ENCODE assay signal across 8 mouse cellular contexts in genomic region chr3:57846662-57846911, GRCm38 (mm10). TPM values are rescaled to one million over a fixed set of nuclear protein-coding genes. Genes with fewer than 3 reads are reported as not detected.
DNase-seq lines count a peak whose midpoint lies in the region; ATAC-seq and TF ChIP-seq lines count a peak whose summit lies in the region.

No protein-coding gene starts in this region.

- H3K4me2 ChIP-seq in limb, embryonic 12.5 days: peak overlapping the region; percentile 66
- peak overlapping the region; percentile 93 for H3K4me2 ChIP-seq in stomach, postnatal 0 days (replicated peaks; ENCODE audit: low read depth)

- H3K36me3 ChIP-seq in spleen, adult 2 months (ENCODE audit: control insufficient read depth, insufficient read depth, low read length): no peaks in the 10 kb centered on the region
- peaks cover 20% of the 10 kb centered on the region for H3K36me3 ChIP-seq in limb, embryonic 12.5 days
- H3K36me3 ChIP-seq in stomach, postnatal 0 days (ENCODE audit: control insufficient read depth, insufficient read depth, low read length): no peaks in the 10 kb centered on the region

- no peak for TF ChIP-seq POLR2A in spleen, adult 2 months (IDR thresholded peaks at IDR 0.05; ENCODE audit: low read depth, low read length)

- peak overlapping the region; percentile 77; the same call in 1 of the 2 replicates for H3K4me3 ChIP-seq in spleen, adult 2 months (ENCODE audit: extremely low read depth, insufficient read depth, insufficient read length)
- peak overlapping the region; percentile 92 for H3K4me3 ChIP-seq in limb, embryonic 12.5 days (replicated peaks)
- peak overlapping the region; percentile 95 for H3K4me3 ChIP-seq in stomach, postnatal 0 days (ENCODE audit: low read depth, low read length)

- no peak for TF ChIP-seq CTCF in spleen, adult 2 months (IDR thresholded peaks at IDR 0.05; ENCODE audit: extremely low read depth, insufficient read depth, insufficient read length, insufficient replicate concordance)
- no peak for TF ChIP-seq CTCF in stomach, postnatal 0 days (IDR thresholded peaks at IDR 0.05; ENCODE audit: low read depth)

- no peaks in the 10 kb centered on the region; the same call in 1 of the 2 replicates for H3K27me3 ChIP-seq in spleen, adult 2 months (ENCODE audit: control insufficient read depth, insufficient read depth, low read length)
- no peaks in the 10 kb centered on the region for H3K27me3 ChIP-seq in limb, embryonic 12.5 days
- no peaks in the 10 kb centered on the region for H3K27me3 ChIP-seq in stomach, postnatal 0 days (ENCODE audit: control insufficient read depth, insufficient read depth, low read length)

- peak; percentile 6 for DNase-seq in adrenal gland, adult 2 months
- DNase-seq in adrenal gland, postnatal 4 days (ENCODE audit: low spot score in 2 of 2): no peak
- DNase-seq in spleen, adult 2 months (ENCODE audit: low read depth in 1 of 2, low spot score in 2 of 2): no peak
- DNase-seq in spleen, postnatal 36 days (ENCODE audit: low spot score in 2 of 2): no peak
- DNase-seq in stomach, postnatal 0 days (ENCODE audit: low spot score): no peak
- no peak for DNase-seq in spleen, postnatal 14 days (ENCODE audit: low spot score in 2 of 2)
- no peak for DNase-seq in gastrocnemius, postnatal 25 days

- no peak overlapping the region for H3K27ac ChIP-seq in spleen, adult 2 months (ENCODE audit: insufficient read depth, low read length)
- peak overlapping the region; percentile 95 for H3K27ac ChIP-seq in limb, embryonic 12.5 days
- H3K27ac ChIP-seq in stomach, postnatal 0 days (replicated peaks): peak overlapping the region; percentile 88; the same call in 1 of the 2 replicates

- peak overlapping the region; percentile 90 for H3K9ac ChIP-seq in limb, embryonic 12.5 days (replicated peaks)
- peak overlapping the region; percentile 78 for H3K9ac ChIP-seq in stomach, postnatal 0 days (ENCODE audit: low read length)

- no peak for TF ChIP-seq EP300 in stomach, postnatal 0 days (optimal IDR thresholded peaks at IDR 0.05)

- WGBS in spleen, adult 2 months: 18% methylated on average over 9 of the region's 9 CpGs
- 1% methylated on average over 9 of the region's 9 CpGs for WGBS in limb, embryonic 12.5 days
- 4% methylated on average over 9 of the region's 9 CpGs for WGBS in stomach, postnatal 0 days

- ATAC-seq in limb, embryonic 12.5 days (ENCODE audit: insufficient number of reproducible peaks, insufficient read depth, low FRiP score, low TSS enrichment, low read depth): no peak; the same call in 1 of the 2 replicates
- ATAC-seq in stomach, postnatal 0 days (ENCODE audit: low FRiP score, low TSS enrichment): no peak; the same call in 1 of the 2 replicates

- H3K4me1 ChIP-seq in spleen, adult 2 months (ENCODE audit: control insufficient read depth, insufficient read depth, insufficient read length): 0 out of 2 replicates have a peak, but pooled peaks cover 2% of the 10 kb centered on the region
- H3K4me1 ChIP-seq in limb, embryonic 12.5 days (replicated peaks): peaks cover 14% of the 10 kb centered on the region
- H3K4me1 ChIP-seq in stomach, postnatal 0 days (replicated peaks; ENCODE audit: control insufficient read depth, insufficient read depth): no peaks in the 10 kb centered on the region

- H3K9me3 ChIP-seq in limb, embryonic 12.5 days: no peaks in the 10 kb centered on the region
- no peaks in the 10 kb centered on the region for H3K9me3 ChIP-seq in stomach, postnatal 0 days (ENCODE audit: control insufficient read depth, low read length)

RNA-seq across cellular contexts. Expression of gene Pfn2, which starts 1.3 kb away (rescaled TPM):
- total RNA-seq in adrenal gland, adult 2 months (2021): 10 to 100 TPM; 38.3 to 67.6 TPM
- polyA plus RNA-seq in adrenal gland, adult 2 months (2012; rRNA removed): 28.6 and 31.6 TPM in 2 replicates
- total RNA-seq in adrenal gland, postnatal 4 days (2021): 10 to 100 TPM; 67.2 to 76.4 TPM
- polyA plus RNA-seq in spleen, adult 2 months (2012; rRNA removed): 1.8 and 2.5 TPM in 2 replicates
- 139 and 142 TPM in 2 replicates for polyA plus RNA-seq in limb, embryonic 12.5 days (2016; fragmentation: Nextera tagmentation; extraction: Ambion mirVana)
- 42.5 and 43.5 TPM in 2 replicates for polyA plus RNA-seq in stomach, postnatal 0 days (2015; fragmentation: Nextera tagmentation; extraction: Ambion mirVana)
- total RNA-seq in gastrocnemius, postnatal 25 days (2021): 100 to 1,000 TPM; 150 to 155 TPM
